Mouse (Mus musculus) C2C12 (cell line): ENCODE measurements around the gene Shroom4.

ENCODE experiments used
- CEBPB ChIP-seq: IDR thresholded peaks from one replicate; pipeline ENCODE4 v1.6.1; 2011; ENCODE audit warnings: low read depth, mild to moderate bottlenecking, control low read depth, moderate library complexity
- CTCF ChIP-seq: IDR thresholded peaks from one replicate; pipeline ENCODE4 v1.5.1; 2011; ENCODE audit not compliant: control insufficient read depth, insufficient read depth, insufficient read length

- TF ChIP-seq CTCF: no peak
- TF ChIP-seq CEBPB: no peak
Observed at GRCm38 (mm10) chrX:6418140-6418539, 18.5 kb downstream of the Shroom4 start.
